Mouse (Mus musculus) CH12.LX (cell line): ENCODE measurements around the gene Diras2.

Experiments
- CTCF ChIP-seq, 2 experiments: IDR thresholded peaks in 1 of 2; conservative IDR thresholded peaks in 1 of 2; 2 replicates each; pipeline ENCODE4 v1.5.1; 2011 to 2012; ENCODE audit warnings: low read depth in 2 of 2, low read length in 2 of 2, improper control_type of control experiment in 1 of 2, inconsistent platforms in 1 of 2, mild to moderate bottlenecking in 1 of 2, moderate library complexity in 1 of 2
- HCFC1 ChIP-seq: IDR thresholded peaks from 2 replicates; pipeline ENCODE4 v1.6.1; 2012; ENCODE audit warnings: low read depth, mild to moderate bottlenecking, inconsistent platforms, low read length, improper control_type of control experiment
- JUND ChIP-seq: conservative IDR thresholded peaks from 2 replicates; pipeline ENCODE4 v1.6.1; 2011; ENCODE audit warnings: low read depth, low read length, improper control_type of control experiment
- MAX ChIP-seq: IDR thresholded peaks from 2 replicates; pipeline ENCODE4 v1.6.1; 2011; ENCODE audit warnings: low read length, improper control_type of control experiment
- MXI1 ChIP-seq: IDR thresholded peaks from 2 replicates; pipeline ENCODE4 v1.6.1; 2011; ENCODE audit warnings: mild to moderate bottlenecking, low read depth, low read length, improper control_type of control experiment
- TBP ChIP-seq: conservative IDR thresholded peaks from 2 replicates; pipeline ENCODE4 v1.6.1; 2011; ENCODE audit warnings: low read depth, low read length, improper control_type of control experiment
- USF2 ChIP-seq: conservative IDR thresholded peaks from 2 replicates; pipeline ENCODE4 v1.6.1; 2011; ENCODE audit warnings: low read depth, low read length, improper control_type of control experiment
- ZC3H11A ChIP-seq: IDR thresholded peaks from 2 replicates; pipeline ENCODE4 v1.6.1; 2012; ENCODE audit warnings: low read depth, mild to moderate bottlenecking, inconsistent platforms, low read length, improper control_type of control experiment
- ZNF384 ChIP-seq: IDR thresholded peaks from 2 replicates; pipeline ENCODE4 v1.6.1; 2012; ENCODE audit warnings: low read depth, low read length, improper control_type of control experiment, inconsistent platforms

GRCm38 (mm10) chr13:52541385-52542035, 10.4 kb upstream of the Diras2 start:
- TF ChIP-seq CTCF (conservative IDR thresholded peaks at IDR 0.05 in 1 of 2, IDR thresholded peaks at IDR 0.05 in 1 of 2; ENCODE audit: low read depth in 2 of 2, low read length in 2 of 2): no peak
- no peak for TF ChIP-seq USF2
- TF ChIP-seq ZNF384: no peak
- TF ChIP-seq JUND: no peak
- no peak for TF ChIP-seq TBP
- TF ChIP-seq MXI1: no peak
- no peak for TF ChIP-seq ZC3H11A
- no peak for TF ChIP-seq MAX
- no peak for TF ChIP-seq HCFC1
